Mouse (Mus musculus): Measurements from ENCODE around the gene Notch2. TPM values are rescaled to one million over a fixed set of nuclear protein-coding genes. Genes with fewer than 3 reads are reported as not detected.

Notch2 gene
- polyA plus RNA-seq, 1 experiment = 6.2 TPM

- Histone ChIP-seq H3K4me3 (ENCODE audit: insufficient read depth, low read length) (no peak overlapping the region), H3K4me1 (ENCODE audit: control insufficient read depth, insufficient read depth, low read length) (no peaks in the 10 kb centered on the region)
Measured at GRCm38 (mm10) chr3:98036161-98036560, 22.8 kb downstream of the Notch2 start.

GRCm38 (mm10) chr3:98037151-98037550 lies 23.8 kb downstream of the Notch2 start:
- Histone ChIP-seq H3K4me1 (ENCODE audit: control insufficient read depth, insufficient read depth, low read length) (no peaks in the 10 kb centered on the region), H3K4me3 (ENCODE audit: insufficient read depth, low read length) (no peak overlapping the region), H3K27ac (ENCODE audit: insufficient read depth, low read length) (no peak overlapping the region)
- TF ChIP-seq CTCF (IDR thresholded peaks at IDR 0.05; ENCODE audit: extremely low read depth, insufficient read depth, low read length) (no peak), POLR2A (IDR thresholded peaks at IDR 0.05; ENCODE audit: extremely low read depth, insufficient read depth, low read length) (no peak)

More at GRCm38 (mm10) chr3:98036161-98036560, 22.8 kb downstream of the Notch2 start:
- TF ChIP-seq CTCF (IDR thresholded peaks at IDR 0.05; ENCODE audit: extremely low read depth, insufficient read depth, low read length) (no peak), POLR2A (IDR thresholded peaks at IDR 0.05; ENCODE audit: extremely low read depth, insufficient read depth, low read length) (no peak)
- H3K27ac ChIP-seq (ENCODE audit: insufficient read depth, low read length) = no peak overlapping the region

GRCm38 (mm10) chr3:98038658-98039057 lies 25.3 kb downstream of the Notch2 start:
- Histone ChIP-seq H3K4me1 (ENCODE audit: control insufficient read depth, insufficient read depth, low read length) (no peaks in the 10 kb centered on the region; the same call in 1 of the 2 replicates), H3K4me3 (ENCODE audit: insufficient read depth, low read length) (no peak overlapping the region), H3K27ac (ENCODE audit: insufficient read depth, low read length) (no peak overlapping the region)
- TF ChIP-seq POLR2A (IDR thresholded peaks at IDR 0.05; ENCODE audit: extremely low read depth, insufficient read depth, low read length) = no peak
- TF ChIP-seq CTCF (IDR thresholded peaks at IDR 0.05; ENCODE audit: extremely low read depth, insufficient read depth, low read length) = no peak

- Histone ChIP-seq H3K27ac (ENCODE audit: insufficient read depth, low read length) (no peak overlapping the region), H3K4me1 (ENCODE audit: control insufficient read depth, insufficient read depth, low read length) (no peaks in the 10 kb centered on the region; the same call in 1 of the 2 replicates), H3K4me3 (ENCODE audit: insufficient read depth, low read length) (no peak overlapping the region)
- TF ChIP-seq POLR2A (IDR thresholded peaks at IDR 0.05; ENCODE audit: extremely low read depth, insufficient read depth, low read length) (no peak), CTCF (IDR thresholded peaks at IDR 0.05; ENCODE audit: extremely low read depth, insufficient read depth, low read length) (no peak)
Measured at GRCm38 (mm10) chr3:98039223-98039622, 25.9 kb downstream of the Notch2 start.

- TF ChIP-seq CTCF (IDR thresholded peaks at IDR 0.05; ENCODE audit: extremely low read depth, insufficient read depth, low read length) = no peak
- no peak for TF ChIP-seq POLR2A (IDR thresholded peaks at IDR 0.05; ENCODE audit: extremely low read depth, insufficient read depth, low read length)
- Histone ChIP-seq H3K27ac (ENCODE audit: insufficient read depth, low read length) (no peak overlapping the region), H3K4me1 (ENCODE audit: control insufficient read depth, insufficient read depth, low read length) (no peaks in the 10 kb centered on the region; the same call in 1 of the 2 replicates), H3K4me3 (ENCODE audit: insufficient read depth, low read length) (no peak overlapping the region)
Measured at GRCm38 (mm10) chr3:98039666-98040456, 26.5 kb downstream of the Notch2 start.

- no peak overlapping the region for H3K4me3 ChIP-seq (ENCODE audit: insufficient read depth, low read length)
- H3K27ac ChIP-seq (ENCODE audit: insufficient read depth, low read length) = no peak overlapping the region
- TF ChIP-seq CTCF (IDR thresholded peaks at IDR 0.05; ENCODE audit: extremely low read depth, insufficient read depth, low read length) (no peak), POLR2A (IDR thresholded peaks at IDR 0.05; ENCODE audit: extremely low read depth, insufficient read depth, low read length) (no peak)
- no peaks in the 10 kb centered on the region; the same call in 1 of the 2 replicates for H3K4me1 ChIP-seq (ENCODE audit: control insufficient read depth, insufficient read depth, low read length)
Measured at GRCm38 (mm10) chr3:98040836-98041235, 27.5 kb downstream of the Notch2 start.

- no peak overlapping the region for H3K4me3 ChIP-seq (ENCODE audit: insufficient read depth, low read length)
Measured at GRCm38 (mm10) chr3:98042301-98042700, 29.0 kb downstream of the Notch2 start.

GRCm38 (mm10) chr3:98042955-98043456 lies 29.7 kb downstream of the Notch2 start:
- Histone ChIP-seq H3K4me3 (ENCODE audit: insufficient read depth, low read length) (no peak overlapping the region), H3K4me1 (ENCODE audit: control insufficient read depth, insufficient read depth, low read length) (no peaks in the 10 kb centered on the region; the same call in 1 of the 2 replicates), H3K27ac (ENCODE audit: insufficient read depth, low read length) (0 out of 2 replicates have a peak overlapping the region, but pooled peaks have one; percentile 21)
- TF ChIP-seq POLR2A (IDR thresholded peaks at IDR 0.05; ENCODE audit: extremely low read depth, insufficient read depth, low read length) = no peak
- no peak for TF ChIP-seq CTCF (IDR thresholded peaks at IDR 0.05; ENCODE audit: extremely low read depth, insufficient read depth, low read length)

More at GRCm38 (mm10) chr3:98042301-98042700, 29.0 kb downstream of the Notch2 start:
- H3K4me1 ChIP-seq (ENCODE audit: control insufficient read depth, insufficient read depth, low read length) = no peaks in the 10 kb centered on the region; the same call in 1 of the 2 replicates
- TF ChIP-seq CTCF (IDR thresholded peaks at IDR 0.05; ENCODE audit: extremely low read depth, insufficient read depth, low read length) (no peak), POLR2A (IDR thresholded peaks at IDR 0.05; ENCODE audit: extremely low read depth, insufficient read depth, low read length) (no peak)
- H3K27ac ChIP-seq (ENCODE audit: insufficient read depth, low read length) = peak overlapping the region; percentile 15; the same call in 1 of the 2 replicates

- Histone ChIP-seq H3K4me1 (ENCODE audit: control insufficient read depth, insufficient read depth, low read length) (no peaks in the 10 kb centered on the region; the same call in 1 of the 2 replicates), H3K27ac (ENCODE audit: insufficient read depth, low read length) (0 out of 2 replicates have a peak overlapping the region, but pooled peaks have one; percentile 21), H3K4me3 (ENCODE audit: insufficient read depth, low read length) (no peak overlapping the region)
- TF ChIP-seq POLR2A (IDR thresholded peaks at IDR 0.05; ENCODE audit: extremely low read depth, insufficient read depth, low read length) (no peak), CTCF (IDR thresholded peaks at IDR 0.05; ENCODE audit: extremely low read depth, insufficient read depth, low read length) (no peak)
Measured at GRCm38 (mm10) chr3:98043669-98044068, 30.3 kb downstream of the Notch2 start.

All from cortical plate, adult 2 months (tissue).